18 mouse cellular contexts compared by ENCODE assay signal in genomic region chr6:31051771-31052170, GRCm38 (mm10).
"Had no signal": no experiment of that assay in that cellular context is flagged by ENCODE, and none has a peak within 500 bp of the region (broad histone marks: within the 10 kb centered on the region; RNA-seq: fewer than 3 reads in every experiment).

No protein-coding gene starts in this region.

- H3K27me3 ChIP-seq: lung, embryonic 15.5 days; midbrain, embryonic 13.5 days; midbrain, embryonic 15.5 days; neural tube, embryonic 13.5 days; neural tube, embryonic 15.5 days; stomach, embryonic 15.5 days had no signal

- H3K36me3 ChIP-seq: lung, embryonic 15.5 days; midbrain, embryonic 13.5 days; midbrain, embryonic 15.5 days; neural tube, embryonic 13.5 days; neural tube, embryonic 15.5 days; stomach, embryonic 15.5 days had no signal

- DNase-seq: liver, postnatal 0 days; lung, adult 2 months; lung, postnatal 14 days; lung, postnatal 36 days; retina, postnatal 1 day; right cerebral cortex, adult 18-20 months; right cerebral cortex, postnatal 25 days; thymus, adult 2 months; thymus, postnatal 25 days; thymus, postnatal 4 days had no signal

- H3K4me2 ChIP-seq: lung, embryonic 15.5 days; midbrain, embryonic 11.5 days; midbrain, embryonic 13.5 days; midbrain, embryonic 15.5 days; neural tube, embryonic 13.5 days; neural tube, embryonic 15.5 days; stomach, embryonic 15.5 days had no signal

- H3K4me3 ChIP-seq: lung, embryonic 15.5 days; megakaryocyte, embryonic 14.5 days; midbrain, embryonic 13.5 days; midbrain, embryonic 15.5 days; neural tube, embryonic 13.5 days; neural tube, embryonic 15.5 days; stomach, embryonic 15.5 days had no signal
